Mouse (Mus musculus): ENCODE data around the gene Wdfy3.
"Not testable (repeated sequence)": the region's sequence is repeated elsewhere in the genome, so short reads cannot be mapped to it uniquely, and the experiment has no call there.

Gene Wdfy3

DNA sequence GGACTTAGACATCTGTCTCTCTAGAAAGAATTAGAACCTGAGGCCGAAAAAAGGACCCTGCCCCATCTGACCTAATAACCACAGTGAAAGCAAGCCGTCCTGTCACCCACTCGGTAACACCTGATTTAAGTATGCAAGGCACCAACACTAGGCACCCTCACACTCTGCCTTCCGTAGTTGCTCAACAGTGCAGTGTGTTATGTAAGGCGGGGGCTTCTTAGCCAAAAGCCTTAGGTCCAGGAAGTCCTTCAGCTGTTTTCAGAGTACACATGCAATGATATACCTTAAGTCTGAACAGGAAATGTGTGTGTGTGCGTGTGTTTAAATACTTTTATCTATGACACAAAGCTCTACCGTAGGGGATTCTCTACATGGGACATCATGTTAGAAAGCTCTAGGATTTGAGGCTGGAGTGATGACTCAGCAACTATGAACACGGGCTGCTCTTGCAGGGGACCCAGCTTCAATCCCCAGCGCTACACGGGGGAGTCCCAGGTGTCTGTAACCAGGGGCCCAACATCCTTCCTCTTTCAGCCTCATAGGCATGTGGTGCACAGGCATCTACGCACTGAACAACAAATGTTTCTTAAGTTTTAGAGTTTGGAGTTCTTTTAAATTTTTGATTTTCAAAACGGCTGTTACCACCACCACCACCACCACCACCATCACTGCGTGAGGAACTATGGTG is 131.7 kb downstream of the Wdfy3 start:
- DNase-seq: no peak

DNA sequence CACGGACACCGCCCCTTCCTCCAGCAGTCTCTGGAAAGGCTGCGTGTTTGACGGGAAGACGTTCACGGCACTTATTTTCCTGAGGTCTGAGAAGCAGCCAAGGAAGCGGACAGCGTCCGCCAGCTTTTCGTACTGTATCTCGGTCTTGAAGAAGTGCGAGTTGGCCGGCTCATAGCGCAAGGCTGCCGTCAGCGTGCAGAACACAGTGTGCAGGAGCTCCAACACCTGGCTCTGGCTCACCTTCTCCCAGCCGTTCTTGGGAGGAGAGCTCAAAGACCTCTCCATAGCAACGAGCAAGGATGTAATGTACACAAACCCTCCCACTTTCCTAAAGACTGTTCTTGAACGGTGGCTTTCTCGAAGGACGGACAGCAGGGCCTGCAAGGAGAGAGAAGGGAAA is 132.4 kb downstream of the Wdfy3 start:
- DNase-seq: peak; percentile 29 to 33

DNA sequence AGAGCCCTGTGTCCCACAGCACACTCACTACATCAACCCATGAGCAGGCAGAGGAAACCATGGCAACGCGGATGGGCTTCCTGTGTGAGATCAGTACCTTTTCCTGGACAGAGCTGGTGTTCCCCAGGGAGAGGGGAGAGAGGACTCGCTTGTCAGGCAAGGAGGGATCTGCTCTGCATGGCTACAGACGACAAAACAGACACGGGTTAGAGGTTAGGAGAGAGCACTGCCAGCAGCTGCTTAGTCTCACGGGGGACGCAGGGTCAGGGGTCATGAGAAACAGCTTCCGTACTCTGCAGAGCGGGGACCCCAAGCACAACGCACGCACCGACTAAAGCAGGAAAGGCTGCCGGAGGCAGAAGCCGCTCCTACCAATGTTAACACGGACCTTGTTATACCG is 133.8 kb downstream of the Wdfy3 start:
- DNase-seq: peak; percentile 72 to 83

DNA sequence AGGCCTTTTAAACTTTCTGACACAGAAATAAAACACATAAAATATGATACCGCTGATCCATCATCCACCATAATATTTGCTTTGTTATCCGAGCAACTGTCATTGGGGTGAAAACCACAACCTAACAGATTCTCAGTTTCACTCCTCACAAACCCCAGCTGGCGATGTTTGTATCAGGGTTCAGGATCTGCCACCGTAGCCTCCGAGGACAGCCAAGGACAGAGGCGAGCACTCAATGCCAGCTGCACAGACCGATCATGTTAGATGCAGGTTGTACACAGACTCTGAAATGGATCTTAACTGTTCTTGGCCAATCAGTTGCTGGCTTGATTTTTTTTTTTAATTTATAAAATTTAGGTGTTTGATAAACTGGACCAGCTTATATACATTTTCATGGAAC is 135.1 kb downstream of the Wdfy3 start:
- DNase-seq: no peak

DNA sequence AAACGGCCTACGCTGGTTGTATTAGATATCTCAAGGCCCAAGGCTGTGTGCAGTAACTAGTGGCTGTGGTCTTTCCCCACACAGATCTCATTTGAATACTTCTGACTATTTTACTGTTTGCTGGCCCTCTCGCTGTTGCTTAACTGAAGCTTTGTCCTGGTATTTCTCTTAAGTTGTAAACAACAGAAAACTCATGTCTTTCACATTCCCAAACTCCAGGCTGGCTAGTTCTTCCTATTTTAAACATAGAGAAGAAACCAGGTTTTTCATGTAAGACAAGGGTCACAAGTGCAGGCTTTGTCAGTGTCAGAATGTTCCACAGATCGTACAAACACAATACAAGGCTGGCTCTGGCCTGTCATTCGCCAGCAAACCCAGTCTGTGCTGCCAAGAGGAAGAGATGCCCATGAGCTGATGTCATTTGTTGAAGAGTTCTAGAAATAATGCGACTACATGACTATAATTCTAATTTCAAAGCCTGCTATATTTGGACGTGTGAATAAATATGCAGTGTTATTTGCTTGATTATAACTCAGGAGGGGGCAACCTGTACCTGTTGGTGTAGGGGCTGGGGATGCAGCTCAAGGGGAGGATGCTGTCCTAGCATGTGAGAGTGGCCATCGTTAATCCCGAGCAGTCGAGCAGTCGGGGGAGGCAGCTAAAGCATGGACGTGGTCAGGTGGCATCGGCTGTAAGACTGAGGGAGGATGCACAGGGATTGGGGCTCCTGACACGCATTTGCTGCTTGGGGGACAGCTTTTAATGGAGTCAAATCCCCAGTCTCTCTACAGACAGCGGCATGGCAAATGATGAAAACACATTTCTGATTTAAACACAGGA is 136.5 kb downstream of the Wdfy3 start:
- peak in 1 of 2 experiments; percentile 39 for DNase-seq

DNA sequence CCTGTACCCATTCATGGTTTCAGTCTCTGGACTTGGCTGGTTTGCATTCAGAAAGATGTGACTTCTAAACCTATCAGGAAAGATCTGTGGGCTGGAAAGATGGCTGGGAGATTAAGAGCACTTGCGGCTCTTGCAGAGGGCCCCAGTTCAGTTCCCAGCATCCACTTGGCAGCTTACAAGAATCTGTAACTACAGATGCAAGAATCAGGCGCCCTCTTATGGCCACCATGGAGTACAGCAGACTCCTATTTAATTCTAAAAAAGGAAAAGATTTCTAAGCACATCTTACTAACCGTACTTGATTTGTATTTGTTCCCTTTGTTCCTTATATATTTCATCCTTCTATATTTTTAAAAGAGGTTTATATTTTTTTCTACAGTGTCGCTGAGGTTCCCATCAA is 137.7 kb downstream of the Wdfy3 start:
- peak in 1 of 2 experiments; percentile 42 for DNase-seq

DNA sequence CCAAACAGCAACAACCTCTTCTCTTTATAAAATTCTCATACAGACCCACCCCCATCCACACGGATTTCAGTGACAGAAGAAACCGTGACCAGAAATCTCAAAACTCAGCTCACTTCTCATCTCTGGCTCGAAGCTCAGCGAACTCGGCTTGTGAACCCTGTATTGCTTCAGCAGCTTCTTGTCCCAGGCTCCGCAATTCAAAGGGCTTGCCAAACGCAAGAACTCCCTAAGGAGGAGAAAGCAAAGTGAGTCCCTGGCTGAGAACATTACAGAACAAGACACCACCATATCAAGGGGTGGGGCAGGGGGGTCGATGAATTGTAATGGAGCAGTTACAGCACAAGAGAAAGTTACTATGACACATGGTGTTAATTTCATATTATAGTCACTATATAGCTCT is 143.4 kb downstream of the Wdfy3 start:
- DNase-seq: no peak

DNA sequence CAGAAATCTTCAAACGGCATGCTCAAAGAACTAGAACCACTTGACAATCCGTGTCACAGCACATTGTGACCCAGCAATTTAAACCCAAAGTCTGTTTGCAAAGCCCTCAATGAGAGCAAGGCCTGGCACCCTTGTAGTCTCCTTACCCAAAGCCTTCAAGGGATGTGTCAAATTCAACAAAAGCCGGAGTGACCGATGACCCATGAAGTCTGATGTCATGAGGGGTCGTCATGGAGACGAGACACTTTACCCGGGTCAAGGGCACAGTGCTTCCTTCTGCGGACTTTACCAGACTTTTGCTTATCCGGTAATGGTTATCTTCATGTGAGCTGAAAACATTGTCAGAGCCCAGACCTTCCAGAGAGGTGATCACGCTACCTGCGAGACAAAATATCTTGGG is 146.0 kb downstream of the Wdfy3 start:
- no peak for DNase-seq

DNA sequence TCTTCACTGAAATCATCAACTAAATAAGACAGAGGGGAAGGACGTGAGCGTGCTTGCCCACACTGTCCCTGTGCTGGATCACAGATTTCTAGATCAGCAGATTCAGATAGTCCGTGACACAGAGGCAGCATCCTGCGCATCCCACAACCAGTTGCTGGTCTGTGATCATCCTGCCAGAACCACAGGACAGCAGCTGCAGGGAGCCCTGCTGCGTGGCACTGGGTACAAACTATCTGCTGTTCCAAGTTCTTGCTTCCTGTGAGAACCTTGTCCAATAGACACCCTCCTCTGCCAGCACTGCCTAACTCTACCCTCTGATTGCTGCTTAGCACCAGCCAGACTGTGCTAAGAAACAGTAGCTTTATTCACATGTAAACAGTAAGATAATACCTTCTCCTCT is 150.2 kb downstream of the Wdfy3 start:
- DNase-seq: no peak

DNA sequence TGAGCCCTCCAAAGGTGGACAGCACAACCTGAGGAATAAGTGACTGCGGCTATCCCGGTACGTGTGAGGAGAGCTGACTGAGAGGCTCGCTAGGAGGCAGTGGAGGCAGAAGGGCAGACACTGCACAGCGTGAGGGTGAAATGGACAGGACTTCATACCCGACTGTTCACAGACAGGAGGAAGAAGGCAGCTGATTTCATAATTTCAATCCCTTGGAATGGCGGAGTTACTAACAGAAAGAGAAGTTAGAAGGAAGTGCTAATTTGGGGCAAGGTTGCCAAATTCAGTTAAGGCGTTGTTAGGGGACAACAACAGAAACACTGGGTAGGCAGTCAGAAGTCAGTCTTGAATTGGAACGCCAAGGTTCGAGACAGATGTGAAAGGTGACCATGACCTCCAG is 160.3 kb downstream of the Wdfy3 start:
- DNase-seq: no peak

DNA sequence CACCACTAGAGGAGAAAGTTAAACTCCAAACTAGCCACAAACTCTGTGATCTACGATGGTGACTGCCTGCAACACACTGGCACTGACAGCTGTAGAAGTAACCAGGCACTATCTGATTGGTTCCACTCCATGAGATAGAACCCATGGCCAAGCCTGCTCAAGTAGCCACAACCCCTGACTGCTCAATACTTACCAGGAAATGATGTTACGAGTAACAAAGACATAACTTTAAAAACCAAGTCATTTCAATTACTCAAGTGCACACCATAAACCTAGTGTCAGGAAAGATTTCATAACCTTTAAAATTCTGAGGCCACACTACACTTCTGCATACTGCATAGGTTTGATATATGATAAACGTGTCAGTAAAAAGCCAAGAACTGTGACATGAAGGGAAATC is 164.1 kb downstream of the Wdfy3 start:
- DNase-seq: no peak

DNA sequence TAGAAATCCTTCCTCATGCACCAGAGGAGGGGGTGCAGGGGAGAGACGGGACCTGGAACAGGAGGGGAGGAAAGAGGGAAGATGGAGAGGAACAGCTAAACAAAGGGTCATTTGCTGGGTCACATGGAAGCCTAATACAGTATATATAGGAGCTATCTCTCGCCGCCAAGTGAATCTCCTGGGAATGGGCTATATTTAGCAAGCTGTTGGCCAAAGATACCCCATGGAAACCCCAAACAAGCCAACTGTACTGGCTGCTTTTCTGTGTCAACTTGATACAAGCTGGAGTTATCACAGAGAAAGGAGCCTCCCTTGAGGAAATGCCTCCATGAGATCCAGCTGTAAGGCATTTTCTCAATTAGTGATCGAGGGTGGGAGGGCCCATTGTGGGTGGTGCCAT is 164.9 kb downstream of the Wdfy3 start:
- DNase-seq: not testable (repeated sequence)

DNA sequence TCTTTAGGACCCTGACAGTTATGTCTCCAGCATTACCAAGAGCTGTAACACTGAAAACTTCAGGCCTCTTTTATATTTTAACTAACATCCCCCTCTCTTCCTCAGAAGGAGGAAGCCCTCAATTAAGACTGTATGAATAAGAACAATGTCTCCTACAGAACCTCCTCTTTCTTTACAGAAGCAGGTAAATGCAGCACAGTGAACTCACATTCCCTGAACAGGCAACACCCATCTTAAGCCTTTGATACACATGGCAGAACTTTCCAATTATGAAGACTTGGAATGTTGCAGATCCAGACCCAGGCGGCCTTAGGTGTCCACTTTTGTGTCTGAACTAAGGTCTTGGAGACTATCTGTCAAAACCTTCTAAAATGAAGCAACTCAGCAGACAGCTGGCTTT is 167.0 kb downstream of the Wdfy3 start:
- no peak for DNase-seq

DNA sequence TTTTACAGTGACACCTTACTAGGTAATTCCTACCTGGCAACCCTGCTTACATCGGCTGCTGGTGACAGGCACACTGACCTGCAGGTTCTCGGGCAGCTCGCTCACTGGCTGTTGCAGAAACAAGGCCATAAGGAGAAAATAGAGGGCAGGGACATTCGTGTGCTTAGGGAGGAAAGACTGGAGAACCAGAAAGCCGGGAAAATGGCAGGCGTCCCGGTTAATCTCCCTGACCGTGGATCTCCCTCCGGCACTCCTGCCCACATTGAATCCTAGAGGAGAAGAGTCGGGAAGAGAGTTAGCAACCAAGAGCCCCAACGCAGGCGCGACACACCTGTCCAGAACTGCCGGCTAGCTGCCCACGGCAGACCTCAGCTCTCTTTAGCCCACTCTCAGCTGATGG is 169.7 kb downstream of the Wdfy3 start:
- no peak for DNase-seq

DNA sequence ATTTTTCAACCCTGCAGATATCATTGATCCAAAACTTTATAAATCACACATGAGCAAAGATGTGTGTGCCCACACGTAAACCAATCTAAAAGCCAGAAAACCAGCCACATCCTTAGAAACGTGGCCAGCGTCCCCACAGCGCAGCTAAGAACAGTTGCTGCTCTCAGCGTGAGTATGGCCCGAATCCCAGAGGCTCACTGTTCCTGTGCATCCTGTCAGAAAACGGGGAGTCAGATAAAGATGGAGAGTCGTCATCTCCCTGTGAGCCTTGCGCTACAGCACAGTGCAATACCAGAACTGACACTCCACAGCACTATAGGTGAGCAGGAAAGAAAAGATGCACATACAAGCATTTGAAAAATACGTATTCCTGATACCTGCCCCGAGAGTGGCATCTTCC is 172.9 kb downstream of the Wdfy3 start:
- DNase-seq: no peak

DNA sequence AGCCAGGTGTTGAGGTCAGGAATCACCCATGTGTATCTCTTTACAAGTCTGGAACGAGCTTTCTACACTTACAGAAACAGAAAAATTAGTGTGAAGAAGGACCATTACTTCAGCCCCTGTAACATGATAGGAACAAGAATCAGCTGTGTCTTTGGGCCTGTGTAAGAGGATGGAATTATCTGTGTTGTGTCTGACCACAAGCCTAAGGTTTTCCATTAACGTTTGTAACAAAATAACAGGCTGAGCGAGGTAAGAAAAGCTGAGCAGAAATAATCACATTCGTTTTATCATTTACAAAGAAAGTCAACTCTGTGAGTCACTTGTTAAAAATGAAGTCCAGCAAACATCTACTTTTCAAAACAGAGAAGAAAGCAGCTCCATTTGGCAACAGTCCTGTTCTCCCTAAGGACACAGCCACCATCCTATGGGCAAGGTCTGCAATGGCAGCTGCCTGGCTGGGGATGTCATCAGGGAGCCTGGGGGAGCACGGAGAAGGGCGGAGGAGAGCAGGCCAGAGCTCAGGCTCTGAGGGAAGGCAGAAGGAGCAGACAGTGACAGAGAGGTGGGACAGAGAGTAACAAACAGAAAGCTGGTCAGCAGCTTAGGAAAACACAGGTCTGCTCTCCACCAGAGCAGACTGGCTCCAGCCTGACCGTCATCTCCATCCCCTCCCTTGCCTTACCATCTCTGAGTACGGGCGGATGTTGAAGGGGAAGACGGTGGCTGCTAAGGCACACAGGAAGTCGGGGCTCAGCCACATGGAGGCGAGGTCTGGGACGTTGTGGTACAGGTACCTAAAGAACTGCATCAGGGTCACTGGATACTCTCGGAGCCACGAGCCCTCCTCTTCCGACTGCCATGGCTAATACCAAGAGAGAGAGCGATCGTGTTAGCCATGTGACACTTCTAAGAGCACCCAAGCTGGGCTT is 173.7 kb downstream of the Wdfy3 start:
- DNase-seq: no peak

DNA sequence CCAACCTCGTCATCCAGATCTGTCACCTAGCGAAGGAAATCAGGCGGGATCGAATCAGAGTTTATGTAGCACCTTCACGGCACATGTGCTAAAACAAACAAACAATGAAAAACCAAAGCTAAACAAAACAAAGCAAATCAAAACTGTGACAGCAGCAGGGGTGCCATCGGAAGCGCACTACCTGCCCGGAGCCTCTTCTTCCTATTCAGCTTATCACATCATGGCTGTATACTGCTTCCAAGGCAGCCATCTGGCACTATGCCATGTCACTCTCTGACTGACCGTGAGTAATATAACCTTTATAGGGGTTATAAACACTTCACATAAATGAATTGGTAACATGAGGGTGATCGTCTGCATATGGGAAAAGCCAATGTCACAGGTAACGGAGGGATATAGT is 174.6 kb downstream of the Wdfy3 start:
- peak in 1 of 2 experiments; percentile 24 for DNase-seq

DNA sequence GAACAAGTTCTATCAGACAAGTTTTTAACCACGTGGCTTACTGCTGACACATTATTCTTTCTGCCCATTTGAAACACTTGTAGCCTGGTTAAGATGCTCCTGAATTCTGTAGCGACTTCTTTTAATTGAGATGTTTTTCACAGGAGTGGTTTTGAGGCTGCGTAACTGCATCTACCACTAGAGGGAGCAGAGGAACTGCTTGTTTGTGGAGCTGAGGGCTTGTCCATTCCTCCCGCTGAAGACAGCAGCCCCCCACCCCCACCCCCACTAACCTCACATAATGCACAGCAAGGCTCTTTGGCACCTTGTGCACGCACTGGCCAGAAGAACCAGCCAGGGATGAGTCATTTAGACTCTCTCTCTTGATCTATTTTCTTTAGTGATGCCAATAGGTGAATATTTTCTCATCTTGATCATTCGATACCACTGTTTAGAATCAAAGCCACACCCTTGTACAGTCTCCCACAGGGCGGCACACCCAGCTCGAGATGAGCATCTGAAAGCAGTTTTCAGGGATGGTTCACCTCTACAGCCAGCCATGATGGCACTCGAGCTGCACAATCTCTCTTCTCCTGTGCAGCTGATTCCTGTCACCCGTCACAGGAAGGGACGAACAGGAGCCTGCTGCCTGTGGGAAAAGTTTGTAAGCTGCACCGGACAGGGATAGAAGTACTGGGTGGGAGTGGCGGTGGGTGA is 175.8 kb downstream of the Wdfy3 start:
- peak in 1 of 2 experiments; percentile 51 for DNase-seq

DNA sequence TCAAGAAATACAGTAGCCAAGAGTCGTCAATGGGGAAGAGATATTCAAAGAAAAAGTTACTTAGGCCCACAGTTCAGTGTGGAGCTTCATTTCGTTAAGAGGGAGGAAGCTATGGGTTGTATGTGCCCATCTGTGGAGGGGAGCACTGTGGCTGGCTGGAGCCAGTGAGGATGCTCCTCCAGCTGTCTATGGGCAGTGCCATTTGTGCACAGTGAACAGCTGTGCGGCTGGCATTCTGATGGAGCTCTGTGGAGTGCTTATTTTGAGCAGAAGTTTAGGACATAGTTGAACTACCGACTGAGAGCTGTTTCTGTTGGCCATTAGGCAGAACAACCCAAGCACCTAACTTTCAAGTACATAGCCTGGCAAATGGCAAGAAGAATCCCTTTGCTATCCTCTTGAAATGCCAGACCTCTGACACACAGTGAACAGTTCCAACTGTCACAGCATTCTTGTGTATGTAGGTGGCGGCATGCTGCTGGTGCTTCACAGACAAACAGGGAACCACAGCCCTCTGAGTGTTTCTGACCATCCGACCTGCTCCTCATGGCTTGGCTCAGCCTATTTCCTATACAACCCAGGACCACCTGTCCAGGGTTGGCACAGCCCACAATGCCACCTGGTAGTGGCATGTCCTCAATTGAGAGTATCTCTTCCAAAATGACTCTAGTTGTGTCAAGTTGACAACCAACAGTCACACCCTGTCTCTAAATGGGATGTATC is 177.9 kb downstream of the Wdfy3 start:
- DNase-seq: no peak

DNA sequence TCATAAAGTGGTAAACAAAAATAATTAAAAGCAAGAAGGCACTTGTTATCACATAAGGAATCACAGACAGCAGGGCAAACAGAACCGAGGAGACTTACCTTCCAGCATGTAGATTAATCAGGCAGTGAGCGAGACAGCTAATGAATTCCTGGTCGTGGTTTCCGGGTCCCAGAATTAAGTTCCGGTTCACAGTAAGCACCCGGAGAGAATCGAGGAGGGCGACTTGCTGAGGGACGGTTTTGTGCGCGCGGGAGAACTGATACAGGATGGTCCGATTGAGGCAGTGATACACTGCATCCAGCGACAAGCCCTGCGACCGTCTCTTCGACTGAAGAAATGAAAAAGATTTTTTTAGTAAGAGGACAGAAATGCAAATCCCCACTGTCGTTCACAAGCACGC is 181.7 kb downstream of the Wdfy3 start:
- no peak for DNase-seq

DNA sequence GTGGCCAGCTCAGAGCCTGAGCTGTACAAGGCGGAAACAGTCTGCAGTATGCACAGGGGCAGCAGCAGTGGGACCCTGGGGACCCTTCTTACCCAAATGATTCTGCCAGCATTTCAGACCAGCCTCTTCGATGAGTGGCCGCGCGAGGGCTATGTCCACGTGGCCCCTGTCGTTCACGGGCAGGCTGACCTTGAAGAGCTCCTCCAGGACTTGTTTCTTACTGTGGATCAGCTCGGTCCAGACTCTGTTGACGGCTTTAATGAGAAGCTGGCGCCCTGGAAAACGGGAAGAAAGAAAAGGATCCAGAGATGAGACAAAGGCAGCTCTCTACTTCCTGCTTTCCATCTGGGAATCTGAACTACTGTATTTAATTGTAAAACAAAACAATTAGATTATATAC is 184.7 kb downstream of the Wdfy3 start:
- DNase-seq: no peak

DNA sequence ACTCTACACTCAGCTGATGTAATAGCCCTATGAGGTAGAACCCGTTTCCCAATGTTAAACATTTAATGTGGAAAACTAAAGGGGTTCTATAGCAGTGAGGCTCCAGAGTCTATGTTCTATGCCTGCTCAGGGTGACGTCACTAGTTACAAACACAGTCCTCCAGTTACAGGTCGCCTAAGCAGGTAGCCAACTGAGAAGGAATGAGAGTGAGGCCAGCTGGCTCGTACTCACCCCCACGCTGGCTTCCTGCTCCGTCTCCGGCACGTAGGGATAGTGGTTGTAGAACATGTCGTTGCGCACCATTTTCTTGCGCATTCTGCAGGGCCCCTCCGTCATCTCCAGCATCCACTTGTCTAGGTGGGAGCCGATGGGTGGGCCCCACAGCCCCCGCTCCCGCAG is 187.5 kb downstream of the Wdfy3 start:
- DNase-seq: no peak
